Mouse (Mus musculus) kidney, postnatal 0 days (tissue): ENCODE results near the gene Nucb1. TPM values are rescaled to one million over a fixed set of nuclear protein-coding genes. Genes with fewer than 3 reads are reported as not detected.
"Not testable (repeated sequence)": the region's sequence is repeated elsewhere in the genome, so short reads cannot be mapped to it uniquely, and the experiment has no call there.

Source experiments
- ATAC-seq: fragments of 200-750 bp; cut with Nextera tagmentation; replicated peaks from 2 replicates; pipeline ENCODE4 v1.8.0; 2017; ENCODE audit warnings: low read depth, moderate number of reproducible peaks, moderate TSS enrichment, moderate library complexity; ENCODE audit not compliant: low FRiP score
- DNase-seq: peaks from one replicate; pipeline ENCODE4 v3.0.0-alpha.2; 2016; ENCODE audit warnings: low spot score
- H3K27ac ChIP-seq: fragments of 300-500 bp; sonication (generic); 2 replicates; pipeline ENCODE4 v1.5.1; 2014; ENCODE audit warnings: mild to moderate bottlenecking
- H3K27me3 ChIP-seq: fragments of 300-500 bp; sonication (generic); 2 replicates; pipeline ENCODE4 v1.6.1; 2014; ENCODE audit warnings: low read length, mixed read lengths; ENCODE audit not compliant: insufficient read depth
- H3K36me3 ChIP-seq: fragments of 300-500 bp; sonication (generic); 2 replicates; pipeline ENCODE4 v1.6.1; 2014; ENCODE audit warnings: low read length, mixed read lengths; ENCODE audit not compliant: insufficient read depth
- H3K4me1 ChIP-seq: fragments of 300-500 bp; sonication (generic); replicated peaks from 2 replicates; pipeline ENCODE4 v1.6.1; 2014; ENCODE audit warnings: antibody characterized with exemption, low read length, mixed read lengths; ENCODE audit not compliant: insufficient read depth
- H3K4me2 ChIP-seq: fragments of 300-500 bp; sonication (generic); 2 replicates; pipeline ENCODE4 v1.6.1; 2014; ENCODE audit warnings: mild to moderate bottlenecking, low read length, moderate library complexity, mixed read lengths
- H3K4me3 ChIP-seq: fragments of 300-500 bp; sonication (generic); replicated peaks from 2 replicates; pipeline ENCODE4 v1.5.1; 2014; ENCODE audit warnings: low read depth, low read length
- H3K9ac ChIP-seq: fragments of 300-500 bp; sonication (generic); 2 replicates; pipeline ENCODE4 v1.6.1; 2014; ENCODE audit warnings: low read depth, low read length
- H3K9me3 ChIP-seq: fragments of 300-500 bp; sonication (generic); replicated peaks from 2 replicates; pipeline ENCODE4 v1.6.1; 2016; ENCODE audit warnings: low read length, inconsistent platforms, mixed read lengths
- CTCF ChIP-seq: IDR thresholded peaks from 2 replicates; pipeline ENCODE4 v1.5.1; 2016; ENCODE audit warnings: antibody characterized with exemption, low read depth, mild to moderate bottlenecking, moderate library complexity
- WGBS: fragments of 180-500 bp; shearing (Covaris S2); extraction: QIAGEN DNeasy Blood & Tissue Kit; methylation state at CpG from one replicate; pipeline ENCODE4 v1.1.7; 2014; 5-methylcytosine and 5-hydroxymethylcytosine counted together
- polyA plus RNA-seq: library from polyadenylated mRNA; unstranded; fragments of >200 nt; fragmentation: Nextera tagmentation; extraction: Ambion mirVana; gene quantifications from 2 replicates; pipeline ENCODE4 v1.2.1, GENCODE M21; 2015

Gene Nucb1
- polyA plus RNA-seq, 1 experiment from 2014 or later = 246 TPM

- 12% methylated on average over 37 of the region's 38 CpGs for WGBS
- peak within 1 kb of the TSS; percentile 73 for H3K4me2 ChIP-seq
- peak; percentile 66 for DNase-seq
Measured at GRCm38 (mm10) chr7:45488293-45489204, 21.7 kb downstream of the Nucb1 start, which contains the start of gene Dhdh. Dhdh (minus strand) TSS chr7:45488805.

GRCm38 (mm10) chr7:45487861-45488292 lies 22.3 kb downstream of the Nucb1 start:
- WGBS = 47% methylated on average over 11 of the region's 11 CpGs
- ATAC-seq (no peak; the same call in 1 of the 2 replicates), DNase-seq (no peak)
- Histone ChIP-seq H3K9ac (peak overlapping the region; percentile 58; the same call in 1 of the 2 replicates), H3K27ac (peak overlapping the region; percentile 71), H3K4me1 (no peaks in the 10 kb centered on the region; the same call in 1 of the 2 replicates), H3K9me3 (no peaks in the 10 kb centered on the region), H3K36me3 (peaks cover 3% of the 10 kb centered on the region), H3K27me3 (no peaks in the 10 kb centered on the region), H3K4me2 (peak overlapping the region; percentile 73), H3K4me3 (peak overlapping the region; percentile 39; the same call in 1 of the 2 replicates)
- no peak for TF ChIP-seq CTCF

More at GRCm38 (mm10) chr7:45488293-45489204, 21.7 kb downstream of the Nucb1 start, which contains the start of gene Dhdh:
- peak within 1 kb of the TSS; percentile 71 for H3K27ac ChIP-seq
- peak; percentile 34 for ATAC-seq
- H3K4me1 ChIP-seq = no peaks in the 10 kb centered on the region; the same call in 1 of the 2 replicates
- peak within 1 kb of the TSS; percentile 39 for H3K4me3 ChIP-seq
- no peaks in the 10 kb centered on the region for H3K9me3 ChIP-seq
- no peak for TF ChIP-seq CTCF
- peak within 1 kb of the TSS; percentile 58 for H3K9ac ChIP-seq
- H3K27me3 ChIP-seq = no peaks in the 10 kb centered on the region
- peaks cover 9% of the 10 kb centered on the region for H3K36me3 ChIP-seq

GRCm38 (mm10) chr7:45486761-45487415 lies 23.3 kb downstream of the Nucb1 start, which contains the start of gene Gm45808:
Gm45808 (minus strand) TSS chr7:45486811.
- no peak within 1 kb of the TSS for H3K4me2 ChIP-seq
- 77% methylated on average over 12 of the region's 12 CpGs for WGBS
- no peak within 1 kb of the TSS for H3K27ac ChIP-seq
- H3K9me3 ChIP-seq = no peaks in the 10 kb centered on the region
- H3K4me1 ChIP-seq = no peaks in the 10 kb centered on the region; the same call in 1 of the 2 replicates
- no peaks in the 10 kb centered on the region for H3K27me3 ChIP-seq
- no peaks in the 10 kb centered on the region for H3K36me3 ChIP-seq
- no peak for ATAC-seq
- DNase-seq = no peak
- H3K9ac ChIP-seq = no peak within 1 kb of the TSS
- no peak within 1 kb of the TSS for H3K4me3 ChIP-seq
- TF ChIP-seq CTCF = no peak

GRCm38 (mm10) chr7:45486158-45486557 lies 24.0 kb downstream of the Nucb1 start:
- H3K36me3 ChIP-seq = no peaks in the 10 kb centered on the region
- 71% methylated on average over 7 of the region's 7 CpGs for WGBS
- H3K4me2 ChIP-seq = no peak overlapping the region

GRCm38 (mm10) chr7:45484985-45485384 lies 25.2 kb downstream of the Nucb1 start:
- not testable (repeated sequence) for H3K4me1 ChIP-seq, ATAC-seq, H3K9me3 ChIP-seq, H3K4me3 ChIP-seq, H3K9ac ChIP-seq, H3K27ac ChIP-seq, H3K36me3 ChIP-seq, H3K27me3 ChIP-seq, H3K4me2 ChIP-seq, DNase-seq
- WGBS = 93% methylated on average over 5 of the region's 5 CpGs

More at GRCm38 (mm10) chr7:45486158-45486557, 24.0 kb downstream of the Nucb1 start:
- Histone ChIP-seq H3K9ac (no peak overlapping the region), H3K27me3 (no peaks in the 10 kb centered on the region), H3K4me1 (no peaks in the 10 kb centered on the region; the same call in 1 of the 2 replicates), H3K27ac (no peak overlapping the region), H3K4me3 (no peak overlapping the region), H3K9me3 (no peaks in the 10 kb centered on the region)
- no peak for ATAC-seq
- no peak for DNase-seq
- TF ChIP-seq CTCF = no peak

GRCm38 (mm10) chr7:45482166-45482565 lies 28.0 kb downstream of the Nucb1 start:
- Histone ChIP-seq H3K27ac (no peak overlapping the region), H3K9me3 (no peaks in the 10 kb centered on the region), H3K4me2 (no peak overlapping the region), H3K27me3 (no peaks in the 10 kb centered on the region), H3K9ac (no peak overlapping the region), H3K36me3 (no peaks in the 10 kb centered on the region), H3K4me1 (no peaks in the 10 kb centered on the region), H3K4me3 (no peak overlapping the region)
- ATAC-seq (no peak), DNase-seq (no peak)
- TF ChIP-seq CTCF = no peak
- 87% methylated on average over 1 of the region's 1 CpGs for WGBS
